Mouse (Mus musculus): ENCODE data around the gene C5ar2. TPM values are rescaled to one million over a fixed set of nuclear protein-coding genes. Genes with fewer than 3 reads are reported as not detected.

Gene C5ar2
- not detected for polyA plus RNA-seq (2017; shearing (Covaris generic))

DNA sequence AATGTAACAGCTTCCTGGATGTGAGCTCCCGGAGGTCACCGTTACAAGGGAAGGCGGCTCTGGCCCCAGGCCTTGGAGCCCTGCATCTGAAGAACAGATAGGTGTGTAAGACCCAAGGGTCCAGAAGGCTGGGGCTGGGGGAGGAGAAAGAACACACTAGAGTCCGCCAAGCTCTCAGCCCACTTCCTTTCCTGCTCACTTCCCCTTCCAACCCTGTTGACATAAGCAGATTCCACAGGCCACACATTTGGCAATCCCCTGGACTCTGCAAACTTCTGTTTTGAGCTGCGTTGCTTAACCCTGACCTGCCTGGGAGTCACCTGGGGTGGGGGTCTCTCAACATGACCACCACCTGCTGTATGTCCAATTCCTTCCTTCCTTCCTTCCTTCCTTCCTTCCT is at the start of gene C5ar2:
Gene C5ar2 (minus strand): TSS at position 88 of the 400 bp plus-strand sequence.

DNA sequence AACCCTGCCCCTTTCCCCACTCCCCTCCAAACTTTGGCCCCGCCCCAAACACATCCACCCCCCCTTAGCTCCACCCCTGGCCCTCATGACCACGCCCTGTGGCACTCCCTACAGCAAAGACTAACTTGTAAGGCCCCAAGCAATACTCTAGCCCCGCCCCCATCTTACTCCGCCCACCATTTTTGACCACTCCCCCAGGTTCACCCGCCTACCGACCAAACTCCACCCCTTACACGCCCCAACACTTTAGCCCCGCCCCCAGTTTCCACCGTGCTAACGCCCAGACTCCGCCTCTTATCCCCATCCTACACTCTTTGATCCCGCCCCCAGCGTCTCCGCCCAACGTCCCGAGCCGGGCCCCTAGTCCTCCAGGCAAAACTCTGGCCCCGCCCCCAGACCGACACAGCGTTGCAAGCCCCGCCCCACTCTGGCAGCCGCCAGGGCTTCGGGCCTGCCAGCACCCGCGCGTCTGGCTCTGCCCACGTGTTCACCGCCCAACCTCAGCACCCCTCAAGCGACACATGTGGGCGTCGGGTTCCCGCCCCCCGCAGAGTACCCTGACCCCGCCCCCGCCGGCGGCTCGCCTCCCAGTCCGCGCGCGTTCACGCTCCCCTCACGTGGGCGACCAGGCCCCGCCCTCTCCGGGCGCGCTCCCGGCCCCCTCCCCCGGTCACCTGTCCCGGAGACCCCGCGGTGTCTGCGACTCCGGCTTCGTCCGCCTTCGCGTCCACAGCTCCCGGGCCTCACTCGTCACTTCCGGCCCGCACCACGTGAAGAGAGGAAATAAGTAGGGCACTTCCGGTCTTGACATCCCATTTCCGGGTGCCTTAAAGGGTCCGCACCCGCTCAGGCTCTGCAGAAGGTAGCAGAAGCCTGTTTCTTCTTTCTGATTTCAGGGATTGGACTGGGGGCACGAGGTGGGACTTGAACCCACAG is 42.3 kb upstream of the C5ar2 start, which contains the start of gene Ccdc9:
Gene Ccdc9 (minus strand): TSS at position 770 of the 936 bp plus-strand sequence.

DNA sequence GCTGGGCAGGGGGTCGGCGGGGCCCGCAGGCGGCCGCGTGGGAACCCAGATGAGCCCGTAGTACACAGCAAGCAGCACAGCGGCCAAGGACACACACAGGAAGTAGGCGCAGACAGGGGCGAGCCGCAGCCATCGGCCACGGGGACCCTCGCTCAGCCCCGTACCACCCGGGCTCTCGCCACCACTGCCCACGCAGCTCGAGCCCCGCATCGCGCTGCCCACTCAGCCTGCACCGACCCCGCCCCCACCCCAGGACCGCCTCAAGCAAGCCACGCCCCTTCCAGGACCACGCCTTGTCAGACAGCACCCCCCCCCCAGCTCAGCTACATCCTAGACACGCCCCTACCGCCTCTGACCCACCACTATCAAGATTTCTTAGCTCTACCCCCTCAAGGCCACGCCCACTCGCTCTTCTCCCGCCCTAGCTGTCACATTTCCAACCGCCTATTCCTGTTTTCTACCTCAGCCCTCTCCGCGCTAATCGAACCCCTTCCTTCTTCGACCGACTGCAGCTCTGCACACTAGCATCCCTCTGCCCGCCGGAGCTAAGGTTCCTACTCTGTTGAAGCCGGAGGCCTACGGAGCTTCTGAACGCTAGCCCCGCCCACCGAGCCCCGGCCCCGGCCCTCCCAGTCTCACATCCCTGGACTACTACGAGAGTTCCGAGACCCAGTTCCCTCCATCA is 29.3 kb upstream of the C5ar2 start, which contains the start of gene Inafm1:
Gene Inafm1 (minus strand): TSS at position 537 of the 685 bp plus-strand sequence.

DNA sequence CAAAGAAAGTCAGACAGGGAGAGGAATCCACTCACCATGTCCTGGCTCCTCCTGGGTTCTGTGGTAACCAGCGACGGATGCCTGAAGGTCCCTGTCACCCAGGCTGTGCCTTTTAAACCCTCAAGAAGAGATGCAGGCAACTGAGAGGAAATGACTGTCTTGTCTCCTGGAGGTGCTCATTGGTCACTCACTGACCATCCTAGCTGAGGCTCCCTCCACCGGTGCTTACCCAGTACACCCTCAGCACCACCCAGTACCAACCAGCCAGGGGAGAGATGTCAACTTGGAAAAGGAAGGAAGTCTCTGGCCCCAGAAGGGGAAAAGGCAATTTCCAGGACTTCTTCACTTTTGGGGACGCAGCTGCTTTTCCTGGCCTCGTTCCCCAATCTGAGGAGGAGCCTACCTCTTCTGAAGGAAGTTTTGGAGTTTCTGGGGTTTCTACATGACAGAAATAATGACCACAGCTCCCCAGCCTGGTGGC is 15.2 kb upstream of the C5ar2 start, which contains the start of gene C5ar1:
Gene C5ar1 (minus strand): TSS at position 431 of the 481 bp plus-strand sequence.

DNA sequence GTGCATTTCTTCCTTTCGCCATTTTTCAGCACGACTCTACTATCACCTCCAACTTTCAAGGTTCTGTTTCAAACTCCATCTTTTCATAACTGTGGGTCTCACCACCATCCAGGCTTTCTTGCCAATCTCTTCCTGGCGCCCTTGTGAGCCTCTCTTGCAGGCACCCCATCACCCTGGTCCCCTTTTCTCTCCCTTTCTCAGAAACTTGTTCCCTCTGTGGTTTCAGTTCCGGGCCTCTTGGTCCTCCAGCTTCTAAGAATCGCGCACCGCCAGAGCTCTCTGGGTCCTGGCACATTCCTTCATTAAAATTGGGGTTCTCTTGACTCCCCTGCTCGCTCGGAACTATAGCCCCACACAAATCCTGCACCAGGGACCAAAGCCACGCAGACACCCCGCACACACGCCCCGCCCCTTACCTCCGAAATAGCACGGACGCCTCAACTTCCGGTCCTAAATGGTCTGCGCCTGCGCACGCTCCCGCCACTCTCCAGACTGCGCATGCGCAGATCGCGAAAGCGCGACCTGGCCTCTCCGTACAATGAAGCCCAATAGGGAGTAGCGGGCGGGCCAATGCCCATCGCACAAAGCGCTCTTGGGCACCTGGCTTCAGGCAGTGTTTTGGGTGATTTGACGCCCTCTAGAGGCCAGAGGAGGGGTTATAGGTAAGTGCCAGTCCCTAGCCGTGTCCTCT is 22.2 kb downstream of the C5ar2 start, which contains the start of gene Dhx34:
Gene Dhx34 (minus strand): TSS at position 456 of the 691 bp plus-strand sequence.

Other genes with a start within 250 kb of the C5ar2 start
- 7.1 TPM for gene Bicra, start 196.2 kb downstream of the C5ar2 start, polyA plus RNA-seq (2017; shearing (Covaris generic))
- 0.09 TPM for gene Zfp541, start 182.3 kb downstream of the C5ar2 start, polyA plus RNA-seq (2017; shearing (Covaris generic))
- 313 TPM for gene Napa, start 145.7 kb downstream of the C5ar2 start, polyA plus RNA-seq (2017; shearing (Covaris generic))
- 22.3 TPM for gene Kptn, start 124.3 kb downstream of the C5ar2 start, polyA plus RNA-seq (2017; shearing (Covaris generic))
- gene Slc8a2, start 114.3 kb downstream of the C5ar2 start, polyA plus RNA-seq (2017; shearing (Covaris generic)): not detected
- 46.1 TPM for gene Meis3, start 69.1 kb downstream of the C5ar2 start, polyA plus RNA-seq (2017; shearing (Covaris generic))
- 19.8 TPM for gene Dhx34, start 22.1 kb downstream of the C5ar2 start, polyA plus RNA-seq (2017; shearing (Covaris generic))
- not detected for gene C5ar1, start 15.4 kb upstream of the C5ar2 start, polyA plus RNA-seq (2017; shearing (Covaris generic))
- gene Inafm1, start 29.5 kb upstream of the C5ar2 start, polyA plus RNA-seq (2017; shearing (Covaris generic)): 2.5 TPM
- 108 TPM for gene Ccdc9, start 42.6 kb upstream of the C5ar2 start, polyA plus RNA-seq (2017; shearing (Covaris generic))
- gene Bbc3, start 64.2 kb upstream of the C5ar2 start, polyA plus RNA-seq (2017; shearing (Covaris generic)): 47.2 TPM
- gene Sae1, start 143.7 kb upstream of the C5ar2 start, polyA plus RNA-seq (2017; shearing (Covaris generic)): 96.4 TPM
- gene Zc3h4, start 156.8 kb upstream of the C5ar2 start, polyA plus RNA-seq (2017; shearing (Covaris generic)): 17.3 TPM
- gene Tmem160, start 208.6 kb upstream of the C5ar2 start, polyA plus RNA-seq (2017; shearing (Covaris generic)): 69.4 TPM
- gene Npas1, start 233.6 kb upstream of the C5ar2 start, polyA plus RNA-seq (2017; shearing (Covaris generic)): not detected

Data from effector memory CD4-positive, alpha-beta T cell, adult 5 months (primary cell).